Mouse (Mus musculus) ES-Bruce4 (cell line): ENCODE results near the gene Aen.

Experiments used
- CTCF ChIP-seq: IDR thresholded peaks from one replicate; pipeline ENCODE4 v1.8.1; 2011; ENCODE audit warnings: low read depth, low read length
- EP300 ChIP-seq: IDR thresholded peaks from 2 replicates; pipeline ENCODE4 v1.6.1; 2011; ENCODE audit warnings: low read depth, low read length; ENCODE audit not compliant: insufficient read depth
- POLR2A ChIP-seq: IDR thresholded peaks from one replicate; pipeline ENCODE4 v1.8.1; 2011; ENCODE audit warnings: low read length; ENCODE audit not compliant: insufficient read depth

- no peak for TF ChIP-seq CTCF
- TF ChIP-seq EP300, result no peak
- no peak for TF ChIP-seq POLR2A
Measured at GRCm38 (mm10) chr7:78912974-78913474, 17.4 kb downstream of the Aen start, which contains the start of gene Isg20.
